Mouse (Mus musculus): ENCODE measurements at regions not wholly inside any gene's neighbourhood (a gene's known extent, or its start where the extent isn't known, plus 50 kb on each side); places are given as distances from the start of the nearest gene placed in this dataset.
A peak's percentile ranks its signal among the peaks of the same experiment; 100 is the strongest.
"Not testable (repeated sequence)": the region's sequence is repeated elsewhere in the genome, so short reads cannot be mapped to it uniquely, and the experiment has no call there.

DNA sequence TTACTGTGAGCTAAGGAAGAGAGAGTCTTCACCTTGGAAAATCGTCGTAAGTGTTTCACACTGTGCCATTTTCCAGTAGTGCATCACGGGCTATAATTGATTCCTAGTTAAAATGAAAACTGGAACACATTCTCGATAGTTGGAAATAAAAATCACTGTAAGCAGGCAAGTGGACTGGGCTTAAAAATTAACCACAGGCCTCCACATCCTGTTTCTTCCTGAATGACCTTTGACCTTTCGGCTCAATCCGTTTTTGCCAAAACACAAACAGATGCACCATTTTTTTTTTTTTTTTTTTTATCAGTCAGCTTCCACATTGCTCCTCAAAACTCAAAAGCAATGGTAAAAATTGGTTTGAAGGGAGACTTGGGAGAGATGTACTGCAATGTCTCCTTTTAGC, 834.4 kb upstream of the Sox9 start:
- DNase-seq (ENCODE audit: low read depth, low spot score), result no peak

DNA sequence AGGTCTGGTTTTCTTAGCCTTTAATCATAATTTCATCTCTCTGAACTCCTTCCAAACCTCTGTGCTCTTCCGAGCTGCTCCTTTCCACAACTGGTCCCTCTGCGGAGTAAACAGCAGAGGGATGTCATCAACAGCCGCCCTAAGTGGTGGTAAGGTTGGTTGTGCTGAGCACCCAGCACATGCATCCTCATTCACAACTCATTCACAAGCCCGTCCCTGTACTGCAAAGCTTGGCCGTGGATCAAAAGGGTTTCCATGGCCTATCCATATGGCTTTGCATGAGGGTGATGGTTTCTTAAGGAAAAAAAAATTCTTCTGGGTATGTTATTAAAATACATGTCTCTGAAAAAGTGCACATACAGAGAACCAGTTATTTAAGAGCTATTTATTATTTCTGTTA, 828.6 kb upstream of the Sox9 start:
- no peak for DNase-seq (ENCODE audit: low read depth, low spot score)

- DNase-seq (ENCODE audit: low read depth, low spot score), result no peak
These were observed 824.2 kb upstream of the Sox9 start for GRCm38 (mm10) chr11:111957721-111958287.

GRCm38 (mm10) chr11:111961047-111961837, 820.8 kb upstream of the Sox9 start:
- DNase-seq (ENCODE audit: low read depth, low spot score), result no peak

DNA sequence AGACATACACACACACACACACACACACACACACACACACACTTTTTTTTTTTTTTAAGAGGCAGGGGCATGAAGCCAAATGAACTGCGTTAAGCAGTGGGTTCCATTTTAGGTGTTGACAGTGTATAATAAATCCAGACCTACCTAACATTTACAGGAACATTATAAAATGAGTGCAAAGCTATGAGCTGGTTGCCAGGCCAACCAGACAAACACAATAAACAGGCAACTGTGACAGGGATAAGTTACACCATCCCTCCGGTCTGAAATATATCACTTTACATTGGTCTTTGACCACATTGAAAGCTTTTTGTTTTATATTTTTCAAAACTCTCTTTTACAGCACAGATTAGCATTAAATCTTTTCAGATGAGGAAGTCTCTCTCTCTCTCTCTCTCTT, 820.2 kb upstream of the Sox9 start:
- DNase-seq (ENCODE audit: low read depth, low spot score), result no peak

DNA sequence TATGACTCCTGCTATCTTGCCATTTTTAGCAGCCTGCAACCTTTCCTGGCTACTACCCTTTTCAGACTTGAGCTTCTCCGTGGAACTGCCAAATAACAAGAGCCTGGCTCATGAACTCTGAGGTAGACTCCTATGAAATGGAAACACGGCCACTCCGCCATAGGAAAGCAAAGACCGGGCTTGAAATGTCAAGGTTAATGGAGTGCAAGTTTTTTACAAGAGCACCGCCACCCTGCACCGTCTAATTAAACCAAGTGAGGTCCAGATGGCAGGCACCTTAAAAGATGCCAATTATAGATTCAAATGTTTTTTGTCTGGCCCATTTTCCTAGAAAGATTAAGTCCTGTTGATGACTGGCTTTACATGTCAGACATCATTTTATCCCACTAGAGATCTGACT, 818.0 kb upstream of the Sox9 start:
- DNase-seq (ENCODE audit: low read depth, low spot score), result no peak

DNA sequence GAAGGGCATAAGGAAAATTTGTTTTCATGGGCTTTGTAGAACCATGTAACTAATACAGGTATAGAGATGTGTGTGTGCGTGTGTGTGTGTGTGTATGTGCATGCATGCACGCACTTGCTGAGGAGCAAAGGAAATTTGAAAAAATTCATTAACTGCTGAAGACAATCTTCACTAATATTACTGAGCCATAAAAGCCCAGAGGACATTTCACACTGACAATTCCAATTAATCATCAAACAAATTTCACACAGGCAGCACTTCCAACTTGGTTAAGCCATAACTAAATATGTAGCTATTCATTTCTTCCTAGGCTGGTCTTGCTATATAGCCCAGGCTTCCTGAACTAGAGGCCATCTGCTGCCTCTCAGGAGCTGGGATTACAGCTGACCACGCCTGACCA, 815.6 kb upstream of the Sox9 start:
- no peak for DNase-seq (ENCODE audit: low read depth, low spot score)

- DNase-seq (ENCODE audit: low read depth, low spot score), result no peak
These were observed 811.0 kb upstream of the Sox9 start for GRCm38 (mm10) chr11:111971001-111971400.

- DNase-seq (ENCODE audit: low read depth, low spot score), result peak; percentile 86
These were observed 803.4 kb upstream of the Sox9 start for GRCm38 (mm10) chr11:111978667-111979066.

GRCm38 (mm10) chr11:111996395-111996794, 785.6 kb upstream of the Sox9 start:
- DNase-seq (ENCODE audit: low read depth, low spot score), result no peak

DNA sequence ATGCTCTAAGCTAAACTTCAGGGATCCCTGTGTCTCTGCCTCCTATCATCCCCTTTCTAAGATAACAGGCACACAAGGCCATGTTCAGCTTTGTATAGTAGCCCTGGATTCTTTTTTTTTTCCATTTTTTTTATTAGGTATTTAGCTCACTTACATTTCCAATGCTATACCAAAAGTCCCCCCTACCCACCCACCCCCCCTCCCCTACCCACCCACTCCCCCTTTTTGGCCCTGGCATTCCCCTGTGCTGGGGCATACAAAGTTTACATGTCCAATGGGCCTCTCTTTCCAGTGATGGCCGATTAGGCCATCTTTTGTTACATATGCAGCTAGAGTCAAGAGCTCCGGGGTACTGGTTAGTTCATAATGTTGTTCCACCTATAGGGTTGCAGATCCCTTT, 771.2 kb upstream of the Sox9 start:
- DNase-seq (ENCODE audit: low read depth, low spot score), result not testable (repeated sequence)

GRCm38 (mm10) chr11:112017906-112018305, 764.1 kb upstream of the Sox9 start:
- no peak for DNase-seq (ENCODE audit: low read depth, low spot score)

DNA sequence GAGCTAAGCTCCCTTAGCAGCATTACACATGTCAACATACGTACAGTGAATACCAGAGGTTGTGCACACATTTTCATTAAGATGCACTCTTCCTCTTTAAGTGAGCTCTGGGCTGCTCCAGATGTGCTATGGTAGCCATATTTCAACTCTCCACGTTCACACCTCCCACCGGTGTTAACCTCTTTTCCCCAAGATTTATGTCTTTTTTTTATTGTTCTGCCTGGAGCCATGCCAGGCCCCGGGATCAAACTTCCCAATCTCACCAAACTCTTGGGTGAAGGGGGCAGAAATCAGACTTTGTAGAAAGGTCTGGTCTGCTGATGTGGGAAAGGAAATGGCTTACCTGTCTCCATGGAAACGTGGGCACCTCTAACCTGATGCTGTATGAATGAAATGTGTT, 754.0 kb upstream of the Sox9 start:
- no peak for DNase-seq (ENCODE audit: low read depth, low spot score)

DNA sequence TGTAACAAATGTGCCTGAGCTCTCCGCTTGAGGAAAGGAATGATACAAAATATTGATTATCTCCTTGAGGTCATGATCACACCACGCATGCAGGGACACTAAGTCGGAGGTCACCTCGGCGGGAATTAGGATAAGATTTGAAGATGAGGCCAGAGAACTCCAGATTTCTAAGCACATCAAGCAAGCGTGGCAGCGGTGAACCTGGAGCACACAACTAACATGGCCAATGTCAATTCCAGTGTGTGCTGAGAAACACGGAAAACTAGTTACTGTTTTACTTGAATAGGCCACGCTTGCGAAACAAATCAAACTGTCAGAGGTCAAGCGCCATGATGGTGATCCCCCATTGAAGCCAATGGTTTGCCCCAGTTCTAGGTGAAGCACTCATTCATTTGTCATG, 743.3 kb upstream of the Sox9 start:
- no peak for DNase-seq (ENCODE audit: low read depth, low spot score)

GRCm38 (mm10) chr11:112044455-112044854, 737.6 kb upstream of the Sox9 start:
- no peak for DNase-seq (ENCODE audit: low read depth, low spot score)

- no peak for DNase-seq (ENCODE audit: low read depth, low spot score)
These were observed 736.7 kb upstream of the Sox9 start for GRCm38 (mm10) chr11:112045353-112045752.

GRCm38 (mm10) chr11:112050362-112050761, 731.7 kb upstream of the Sox9 start:
- DNase-seq (ENCODE audit: low read depth, low spot score), result no peak

DNA sequence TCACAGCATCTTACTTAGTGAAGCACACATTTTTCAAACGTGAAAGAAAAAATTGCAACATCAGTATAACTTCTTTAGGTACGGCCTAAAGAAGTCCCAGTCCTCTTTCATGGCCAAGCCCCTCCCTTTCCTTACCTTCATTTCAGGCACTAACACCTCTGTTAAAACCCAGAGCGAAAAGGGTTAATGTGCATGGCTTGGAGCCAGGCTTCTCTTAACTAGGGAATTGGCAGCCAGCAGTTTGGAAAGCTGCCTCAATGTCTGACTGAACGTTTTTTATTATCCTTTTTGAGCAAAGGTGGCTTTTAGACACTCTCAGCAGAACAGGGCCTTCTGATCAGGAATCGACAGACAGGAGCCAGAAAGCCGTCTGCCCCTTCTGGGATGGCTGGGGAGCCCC, 726.4 kb upstream of the Sox9 start:
- DNase-seq (ENCODE audit: low read depth, low spot score), result no peak

DNA sequence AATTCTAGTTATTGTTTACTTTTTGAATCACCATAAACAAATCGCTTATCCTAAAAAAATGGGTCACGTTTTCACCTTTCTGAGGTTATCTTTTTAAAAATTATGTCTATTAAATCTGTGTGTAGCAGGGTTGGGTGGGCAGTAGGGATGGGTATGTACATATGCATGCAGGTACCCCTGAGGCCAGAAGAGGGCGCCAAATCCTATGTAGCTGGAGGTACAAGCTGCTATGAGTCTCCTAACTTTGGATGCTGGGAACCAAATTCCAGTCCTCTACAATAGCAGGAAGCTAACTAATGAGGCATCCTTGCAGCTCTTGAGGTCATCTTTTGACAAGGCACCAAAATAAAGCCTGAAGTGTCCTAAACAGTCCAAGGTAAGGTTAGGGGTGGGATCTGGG, 714.8 kb upstream of the Sox9 start:
- peak; percentile 33 for DNase-seq (ENCODE audit: low read depth, low spot score)

DNA sequence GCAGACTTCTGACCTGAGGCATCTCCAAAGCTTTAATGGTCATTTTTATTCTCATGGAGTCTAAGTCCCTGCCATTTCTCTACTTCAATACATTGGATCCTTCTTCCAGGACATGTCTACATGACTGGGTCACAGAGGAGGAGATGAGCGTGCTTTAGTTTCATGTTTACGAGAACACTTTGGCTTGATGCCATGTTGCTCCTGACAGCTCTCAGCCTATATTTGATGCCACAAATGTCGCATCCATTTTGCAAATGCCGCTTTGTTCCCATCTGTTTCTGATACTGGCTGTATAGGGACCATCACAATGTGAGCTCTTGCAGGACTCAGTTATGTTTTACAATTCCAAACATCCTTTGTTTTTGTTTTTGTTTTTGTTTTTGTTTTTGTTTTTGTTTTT, 713.2 kb upstream of the Sox9 start:
- no peak for DNase-seq (ENCODE audit: low read depth, low spot score)

GRCm38 (mm10) chr11:112071571-112071970, 710.5 kb upstream of the Sox9 start:
- peak; percentile 81 for DNase-seq (ENCODE audit: low read depth, low spot score)

DNA sequence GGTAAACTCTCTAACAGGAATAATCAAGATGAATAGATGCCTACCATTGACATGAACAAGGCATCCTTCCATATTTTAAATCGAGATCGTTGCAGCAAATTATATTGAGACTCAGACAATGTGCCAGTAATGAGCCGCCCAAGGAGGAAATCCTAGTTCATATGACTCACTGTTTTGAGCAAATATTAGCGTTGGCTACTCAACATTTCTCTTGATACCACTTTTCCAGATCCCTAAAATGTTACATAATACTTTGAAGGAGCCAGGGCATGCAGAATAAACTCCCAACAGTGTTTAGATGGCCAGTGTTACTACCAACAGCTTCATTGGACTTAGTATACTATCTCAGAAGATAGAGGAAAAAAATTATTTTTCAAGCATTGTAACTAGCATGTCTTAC, 700.6 kb upstream of the Sox9 start:
- DNase-seq (ENCODE audit: low read depth, low spot score), result no peak

GRCm38 (mm10) chr11:112083019-112083418, 699.0 kb upstream of the Sox9 start:
- no peak for DNase-seq (ENCODE audit: low read depth, low spot score)

DNA sequence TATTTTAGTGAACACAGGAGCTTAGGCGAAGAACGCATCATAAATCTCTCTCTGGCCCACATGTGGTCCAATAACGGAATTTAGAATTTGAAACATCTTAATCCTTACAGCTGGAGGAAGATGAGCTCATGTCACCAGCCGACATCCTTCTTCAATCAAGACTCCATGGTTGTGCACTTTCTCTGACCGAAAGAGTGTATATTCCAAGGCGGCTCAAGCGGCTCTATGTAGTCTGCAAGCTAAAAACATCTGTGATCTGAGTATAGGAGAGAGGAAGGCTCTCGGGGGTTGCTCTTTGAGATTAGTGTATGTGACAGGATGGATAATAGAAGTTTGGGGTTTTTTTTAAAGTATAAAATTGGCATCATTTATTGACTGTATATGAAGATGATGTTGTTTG, 689.9 kb upstream of the Sox9 start:
- DNase-seq (ENCODE audit: low read depth, low spot score), result no peak

All from 3T3-L1 (cell line).